Comparison of ENCODE assay signal across 9 mouse cellular contexts in the genomic region with DNA sequence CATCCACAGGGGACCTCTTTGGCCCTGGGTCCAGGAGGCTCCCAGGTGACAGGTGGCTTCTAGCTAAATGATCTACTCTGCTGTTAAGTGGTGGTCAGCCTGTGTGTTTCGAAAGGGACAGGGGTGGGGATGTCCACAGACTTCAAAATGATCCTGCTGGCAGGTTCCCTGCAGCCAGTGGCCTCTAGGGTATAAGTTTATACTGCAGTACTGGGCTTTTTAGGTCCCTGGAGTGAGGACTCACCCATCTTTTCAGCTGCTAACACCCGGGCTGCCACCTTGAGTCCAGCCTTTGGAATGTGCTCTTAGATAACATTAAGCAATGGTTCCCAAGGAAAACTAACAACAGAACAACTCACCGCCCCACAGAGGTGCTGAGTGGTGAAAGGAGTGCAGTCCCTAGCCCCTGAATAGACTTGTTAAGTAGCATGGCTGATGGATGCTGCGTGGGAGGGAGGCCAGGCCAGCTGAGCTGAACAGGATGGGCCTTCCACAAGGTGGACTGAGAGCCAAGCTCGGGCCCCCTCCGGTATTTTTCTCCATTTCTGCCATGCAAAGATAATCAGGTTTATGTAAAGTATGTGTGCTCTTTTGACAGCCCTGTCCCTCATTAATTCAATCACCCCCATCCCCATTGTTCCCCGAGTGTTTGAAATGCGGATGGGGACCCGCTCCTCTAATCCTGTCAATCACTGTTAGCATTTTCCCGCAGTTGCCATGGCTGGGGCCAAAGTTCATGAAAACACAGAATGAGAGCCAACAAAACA.
DNase-seq lines count a peak whose midpoint lies in the region; ATAC-seq and TF ChIP-seq lines count a peak whose summit lies in the region.
"Had no signal": no experiment of that assay in that cellular context is flagged by ENCODE, and none has a peak within 500 bp of the region (broad histone marks: within the 10 kb centered on the region; RNA-seq: fewer than 3 reads in every experiment).

No protein-coding gene starts in this region.

- no peak overlapping the region for H3K27ac ChIP-seq in embryonic facial prominence, embryonic 10.5 days (replicated peaks)
- no peak overlapping the region for H3K27ac ChIP-seq in layer of hippocampus, adult 2 months
- no peak overlapping the region for H3K27ac ChIP-seq in neural tube, embryonic 15.5 days (replicated peaks)
- H3K27ac ChIP-seq: macrophage had no signal

- H3K4me3 ChIP-seq in embryonic facial prominence, embryonic 10.5 days = no peak overlapping the region
- no peak overlapping the region for H3K4me3 ChIP-seq in layer of hippocampus, adult 2 months
- no peak overlapping the region for H3K4me3 ChIP-seq in neural tube, embryonic 15.5 days (replicated peaks)

- H3K27me3 ChIP-seq in embryonic facial prominence, embryonic 10.5 days (replicated peaks; ENCODE audit: low read depth, poor library complexity, severe bottlenecking) = peaks cover 83% of the 10 kb centered on the region
- peaks cover 25% of the 10 kb centered on the region for H3K27me3 ChIP-seq in neural tube, embryonic 15.5 days (replicated peaks)

- DNase-seq in left cerebral cortex, postnatal 14 days (ENCODE audit: low spot score in 2 of 2) = peak; percentile 15 to 23
- no peak for DNase-seq in left cerebral cortex, adult 18-20 months (ENCODE audit: low spot score in 2 of 2)
- peak; percentile 35 for DNase-seq in embryonic facial prominence, embryonic 10.5 days (ENCODE audit: low spot score)
- DNase-seq in layer of hippocampus, adult 2 months (ENCODE audit: low spot score in 2 of 2) = peak; percentile 13 to 15
- no peak for DNase-seq in ovary, postnatal 14 days (ENCODE audit: low spot score)
- DNase-seq in thymus, postnatal 36 days = no peak

- H3K4me2 ChIP-seq in neural tube, embryonic 15.5 days = no peak overlapping the region

- TF ChIP-seq CTCF in layer of hippocampus, adult 2 months (conservative IDR thresholded peaks at IDR 0.05) = no peak

- H3K9me3 ChIP-seq in embryonic facial prominence, embryonic 10.5 days = no peaks in the 10 kb centered on the region
- H3K9me3 ChIP-seq in neural tube, embryonic 15.5 days (replicated peaks) = no peaks in the 10 kb centered on the region

- peaks cover 20% of the 10 kb centered on the region for H3K4me1 ChIP-seq in embryonic facial prominence, embryonic 10.5 days
- no peaks in the 10 kb centered on the region for H3K4me1 ChIP-seq in neural tube, embryonic 15.5 days

- intact Hi-C loops in left cerebral cortex, postnatal 14 days (cut with DNase I) = no loop called here

- WGBS in embryonic facial prominence, embryonic 10.5 days = 15% methylated on average over 10 of the region's 10 CpGs
- WGBS in neural tube, embryonic 15.5 days = 13% methylated on average over 10 of the region's 10 CpGs

- H3K9ac ChIP-seq in neural tube, embryonic 15.5 days (replicated peaks) = no peak overlapping the region

- H3K36me3 ChIP-seq in embryonic facial prominence, embryonic 10.5 days (replicated peaks) = no peaks in the 10 kb centered on the region
- H3K36me3 ChIP-seq in neural tube, embryonic 15.5 days = no peaks in the 10 kb centered on the region

- ATAC-seq in neural tube, embryonic 15.5 days (ENCODE audit: low FRiP score) = peak; percentile 81; the same call in 1 of the 2 replicates
- ATAC-seq in inflammation-experienced regulatory T-cells, adult 6 months = no peak

Comparison
In these comparisons a context has a peak if more than half of its experiments do, and no peak if none do; other contexts are left out.
1. DNase-seq: peak in left cerebral cortex, postnatal 14 days (2 of 2), embryonic facial prominence, embryonic 10.5 days (single experiment) and layer of hippocampus, adult 2 months (2 of 2); none in left cerebral cortex, adult 18-20 months (0 of 2), ovary, postnatal 14 days (single experiment) and thymus, postnatal 36 days (0 of 2).